Mouse (Mus musculus) liver, adult 2 months (tissue): ENCODE results near the gene Ikzf2.

ENCODE experiments used
- CTCF ChIP-seq: fragments of 200-500 bp; IDR thresholded peaks from 2 replicates; pipeline ENCODE4 v1.5.1; 2011; ENCODE audit warnings: low read depth, low read length, control low read depth
- POLR2A ChIP-seq: fragments of 200-500 bp; IDR thresholded peaks from 2 replicates; pipeline ENCODE4 v1.6.1; 2011; ENCODE audit warnings: low read length, control low read depth; ENCODE audit not compliant: insufficient read depth; ENCODE audit errors: extremely low read depth

GRCm38 (mm10) chr1:69498862-69499306 lies 188.2 kb downstream of the Ikzf2 start:
- TF ChIP-seq CTCF (no peak), POLR2A (no peak)
